Mouse (Mus musculus) embryonic facial prominence, embryonic 14.5 days (tissue): Measurements from ENCODE around the gene Lgi1. TPM values are rescaled to one million over a fixed set of nuclear protein-coding genes. Genes with fewer than 3 reads are reported as not detected.

Source experiments
- ATAC-seq: fragments of 200-750 bp; cut with Nextera tagmentation; 2 replicates; pipeline ENCODE4 v1.8.0; 2017; ENCODE audit warnings: low read depth, moderate number of reproducible peaks, moderate TSS enrichment
- DNase-seq: peaks from one replicate; pipeline ENCODE4 v3.0.0-alpha.2; 2015; ENCODE audit warnings: low spot score
- H3K27ac ChIP-seq: fragments of 300-500 bp; sonication (generic); replicated peaks from 2 replicates; pipeline ENCODE4 v1.5.1; 2014; ENCODE audit warnings: low read depth, mild to moderate bottlenecking, low read length, moderate library complexity
- H3K27me3 ChIP-seq: fragments of 300-500 bp; sonication (generic); replicated peaks from 2 replicates; pipeline ENCODE4 v1.6.1; 2014; ENCODE audit warnings: low read length; ENCODE audit not compliant: control insufficient read depth, insufficient read depth
- H3K36me3 ChIP-seq: fragments of 300-500 bp; sonication (generic); 2 replicates; pipeline ENCODE4 v1.6.1; 2014; ENCODE audit warnings: low read length, mixed read lengths; ENCODE audit not compliant: control insufficient read depth, insufficient read depth
- H3K4me1 ChIP-seq: fragments of 300-500 bp; sonication (generic); 2 replicates; pipeline ENCODE4 v1.6.1; 2014; ENCODE audit warnings: antibody characterized with exemption, low read length; ENCODE audit not compliant: control insufficient read depth, insufficient read depth
- H3K4me2 ChIP-seq: fragments of 300-500 bp; sonication (generic); 2 replicates; pipeline ENCODE4 v1.6.1; 2014; ENCODE audit warnings: low read depth, mild to moderate bottlenecking, low read length, moderate library complexity, mixed read lengths
- H3K4me3 ChIP-seq: fragments of 300-500 bp; sonication (generic); 2 replicates; pipeline ENCODE4 v1.5.1; 2014; ENCODE audit warnings: low read depth, mild to moderate bottlenecking, low read length
- H3K9ac ChIP-seq: fragments of 300-500 bp; sonication (generic); 2 replicates; pipeline ENCODE4 v1.6.1; 2014; ENCODE audit warnings: low read depth, mild to moderate bottlenecking, low read length, moderate library complexity, mixed read lengths
- H3K9me3 ChIP-seq: fragments of 300-500 bp; sonication (generic); 2 replicates; pipeline ENCODE4 v1.6.1; 2016; ENCODE audit warnings: low read length; ENCODE audit not compliant: control insufficient read depth
- WGBS: fragments of 180-500 bp; shearing (Covaris S2); extraction: QIAGEN DNeasy Blood & Tissue Kit; methylation state at CpG from one replicate; pipeline ENCODE4 v1.1.7; 2014; 5-methylcytosine and 5-hydroxymethylcytosine counted together
- polyA plus RNA-seq: library from polyadenylated mRNA; unstranded; fragments of >200 nt; fragmentation: Nextera tagmentation; extraction: Ambion mirVana; gene quantifications from 2 replicates; pipeline ENCODE4 v1.2.1, GENCODE M21; 2014

The Lgi1 gene
- polyA plus RNA-seq, 1 experiment from 2014 or later = 5.9 TPM

GRCm38 (mm10) chr19:38315099-38315498 is 50.8 kb downstream of the Lgi1 start:
- H3K9ac ChIP-seq = no peak overlapping the region
- ATAC-seq (no peak), DNase-seq (no peak)
- no peaks in the 10 kb centered on the region for H3K27me3 ChIP-seq
- H3K9me3 ChIP-seq = 0 out of 2 replicates have a peak, but pooled peaks cover 5% of the 10 kb centered on the region
- 86% methylated on average over 7 of the region's 7 CpGs for WGBS
- no peaks in the 10 kb centered on the region for H3K36me3 ChIP-seq
- no peak overlapping the region for H3K4me3 ChIP-seq
- H3K4me1 ChIP-seq = no peaks in the 10 kb centered on the region
- no peak overlapping the region for H3K27ac ChIP-seq
- no peak overlapping the region for H3K4me2 ChIP-seq

DNA sequence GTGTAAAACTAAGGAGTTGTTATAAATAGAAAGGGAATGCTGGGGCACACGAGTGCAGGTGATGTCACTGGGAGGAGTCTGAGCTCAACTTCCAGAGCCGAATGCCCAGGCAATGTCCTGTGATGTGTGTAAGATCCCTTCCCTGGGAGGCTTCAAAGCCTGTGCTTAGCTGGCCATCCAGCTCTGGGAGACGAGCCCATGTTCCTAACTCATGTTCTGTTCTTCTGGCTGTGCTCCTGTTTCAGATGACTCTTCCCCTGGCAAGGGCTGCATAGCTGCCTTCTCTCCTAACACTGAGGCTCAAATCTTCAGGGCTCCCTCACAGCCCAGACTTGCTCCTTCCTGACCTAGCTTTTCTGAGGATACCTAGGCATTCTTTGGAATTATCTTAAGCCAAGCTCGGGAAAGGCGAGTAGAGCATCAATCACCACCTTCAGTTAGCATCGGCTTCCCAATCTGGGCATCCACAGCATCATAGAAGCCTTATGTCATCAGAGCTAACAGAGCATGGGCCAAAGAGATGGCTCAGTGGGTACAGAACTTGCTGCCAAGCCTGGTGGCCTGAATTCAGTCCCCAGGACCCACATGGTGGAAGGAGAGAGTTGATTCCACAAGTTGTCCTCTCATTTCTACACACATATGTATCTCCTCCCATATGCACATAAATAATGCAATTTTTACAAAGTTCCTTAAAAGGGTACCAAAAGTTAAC is 52.4 kb downstream of the Lgi1 start:
- H3K9ac ChIP-seq = no peak overlapping the region
- H3K36me3 ChIP-seq = no peaks in the 10 kb centered on the region
- no peak for DNase-seq
- no peak for ATAC-seq
- 78% methylated on average over 6 of the region's 6 CpGs for WGBS
- 0 out of 2 replicates have a peak, but pooled peaks cover 5% of the 10 kb centered on the region for H3K9me3 ChIP-seq
- no peak overlapping the region for H3K4me2 ChIP-seq
- H3K4me1 ChIP-seq = no peaks in the 10 kb centered on the region
- H3K27ac ChIP-seq = no peak overlapping the region
- H3K4me3 ChIP-seq = no peak overlapping the region
- H3K27me3 ChIP-seq = no peaks in the 10 kb centered on the region

DNA sequence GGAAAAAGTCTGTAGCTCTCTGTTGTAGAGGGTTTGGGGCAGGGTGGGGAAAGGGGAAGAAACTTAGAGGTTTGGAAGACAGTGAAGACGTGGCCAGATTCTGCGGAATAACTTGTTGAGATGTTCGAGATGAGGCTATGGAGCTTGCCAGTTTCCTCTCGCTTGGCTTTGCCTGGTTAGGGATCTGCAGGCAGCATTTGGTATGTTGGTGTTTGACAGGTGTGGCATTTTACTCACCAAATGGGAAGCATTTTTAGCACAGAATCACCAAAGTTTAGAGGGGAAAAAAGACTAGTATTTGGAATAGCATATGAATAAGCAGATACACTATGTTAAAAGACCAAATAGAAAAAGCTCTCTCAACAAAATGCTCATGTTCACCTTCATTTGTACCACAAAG is 54.0 kb downstream of the Lgi1 start:
- ATAC-seq (no peak), DNase-seq (no peak)
- no peaks in the 10 kb centered on the region for H3K36me3 ChIP-seq
- no peak overlapping the region for H3K4me3 ChIP-seq
- no peaks in the 10 kb centered on the region for H3K27me3 ChIP-seq
- no peak overlapping the region for H3K9ac ChIP-seq
- H3K9me3 ChIP-seq = 0 out of 2 replicates have a peak, but pooled peaks cover 5% of the 10 kb centered on the region
- no peak overlapping the region for H3K4me2 ChIP-seq
- no peak overlapping the region for H3K27ac ChIP-seq
- H3K4me1 ChIP-seq = no peaks in the 10 kb centered on the region
- WGBS = 84% methylated on average over 4 of the region's 4 CpGs

GRCm38 (mm10) chr19:38319168-38319567 is 54.8 kb downstream of the Lgi1 start:
- Histone ChIP-seq H3K4me2 (no peak overlapping the region), H3K36me3 (no peaks in the 10 kb centered on the region), H3K27ac (no peak overlapping the region), H3K27me3 (no peaks in the 10 kb centered on the region), H3K4me1 (no peaks in the 10 kb centered on the region), H3K9me3 (0 out of 2 replicates have a peak, but pooled peaks cover 5% of the 10 kb centered on the region), H3K9ac (no peak overlapping the region), H3K4me3 (no peak overlapping the region)
- DNase-seq (no peak), ATAC-seq (no peak)
- WGBS = 84% methylated on average over 4 of the region's 4 CpGs

DNA sequence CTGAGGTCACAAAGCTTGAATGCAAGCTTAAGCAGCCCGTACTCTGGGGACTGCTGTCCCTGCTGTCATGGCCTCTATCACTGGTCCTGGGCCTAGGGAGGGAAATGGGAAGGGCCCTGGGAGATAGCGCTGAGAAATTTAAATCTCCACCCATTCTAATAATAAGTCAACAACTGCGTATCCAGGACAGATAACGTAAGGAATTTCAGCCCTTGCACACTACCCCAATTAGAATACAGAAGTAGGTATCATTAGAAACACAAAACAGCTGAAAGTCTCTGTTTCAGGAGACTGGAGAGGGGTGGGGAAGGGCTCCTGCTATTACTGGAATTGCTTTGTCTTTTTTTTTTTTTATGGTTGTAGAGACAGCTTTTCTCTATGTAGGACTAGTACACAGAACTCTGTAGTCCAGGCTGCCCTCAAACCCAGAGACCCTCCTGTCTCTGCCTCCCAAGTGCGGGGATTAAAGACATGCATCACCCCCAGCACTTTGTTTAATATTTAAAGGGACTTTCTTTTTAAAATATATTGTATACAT is 56.4 kb downstream of the Lgi1 start:
- Histone ChIP-seq H3K4me2 (no peak overlapping the region), H3K4me1 (no peaks in the 10 kb centered on the region), H3K4me3 (no peak overlapping the region), H3K36me3 (no peaks in the 10 kb centered on the region), H3K9ac (no peak overlapping the region), H3K27me3 (no peaks in the 10 kb centered on the region), H3K9me3 (0 out of 2 replicates have a peak, but pooled peaks cover 5% of the 10 kb centered on the region), H3K27ac (no peak overlapping the region)
- DNase-seq (no peak), ATAC-seq (no peak)
- 78% methylated on average over 5 of the region's 5 CpGs for WGBS

DNA sequence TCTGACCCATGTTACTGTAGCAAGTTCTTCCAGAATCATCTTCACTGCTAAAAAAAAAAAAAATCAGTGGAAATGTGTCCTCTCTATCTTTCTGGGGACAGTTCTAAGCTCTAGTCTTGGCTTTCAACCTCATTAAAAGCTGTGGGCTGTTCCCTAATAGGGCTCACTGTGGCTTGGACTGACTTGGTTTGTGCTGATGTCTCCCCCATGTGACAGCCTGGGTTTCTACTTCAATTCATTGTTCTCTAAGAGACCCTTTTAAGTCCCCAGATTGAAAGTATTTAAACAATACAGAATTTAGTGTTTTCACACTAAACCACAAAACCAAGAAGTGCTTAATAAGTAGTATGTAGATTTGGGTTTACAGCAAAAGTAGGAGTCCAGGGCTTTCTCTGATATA is 59.4 kb downstream of the Lgi1 start:
- Histone ChIP-seq H3K9ac (no peak overlapping the region), H3K27ac (no peak overlapping the region), H3K27me3 (no peaks in the 10 kb centered on the region), H3K36me3 (no peaks in the 10 kb centered on the region), H3K4me2 (no peak overlapping the region), H3K9me3 (no peaks in the 10 kb centered on the region), H3K4me1 (no peaks in the 10 kb centered on the region), H3K4me3 (no peak overlapping the region)
- ATAC-seq (no peak), DNase-seq (no peak)

DNA sequence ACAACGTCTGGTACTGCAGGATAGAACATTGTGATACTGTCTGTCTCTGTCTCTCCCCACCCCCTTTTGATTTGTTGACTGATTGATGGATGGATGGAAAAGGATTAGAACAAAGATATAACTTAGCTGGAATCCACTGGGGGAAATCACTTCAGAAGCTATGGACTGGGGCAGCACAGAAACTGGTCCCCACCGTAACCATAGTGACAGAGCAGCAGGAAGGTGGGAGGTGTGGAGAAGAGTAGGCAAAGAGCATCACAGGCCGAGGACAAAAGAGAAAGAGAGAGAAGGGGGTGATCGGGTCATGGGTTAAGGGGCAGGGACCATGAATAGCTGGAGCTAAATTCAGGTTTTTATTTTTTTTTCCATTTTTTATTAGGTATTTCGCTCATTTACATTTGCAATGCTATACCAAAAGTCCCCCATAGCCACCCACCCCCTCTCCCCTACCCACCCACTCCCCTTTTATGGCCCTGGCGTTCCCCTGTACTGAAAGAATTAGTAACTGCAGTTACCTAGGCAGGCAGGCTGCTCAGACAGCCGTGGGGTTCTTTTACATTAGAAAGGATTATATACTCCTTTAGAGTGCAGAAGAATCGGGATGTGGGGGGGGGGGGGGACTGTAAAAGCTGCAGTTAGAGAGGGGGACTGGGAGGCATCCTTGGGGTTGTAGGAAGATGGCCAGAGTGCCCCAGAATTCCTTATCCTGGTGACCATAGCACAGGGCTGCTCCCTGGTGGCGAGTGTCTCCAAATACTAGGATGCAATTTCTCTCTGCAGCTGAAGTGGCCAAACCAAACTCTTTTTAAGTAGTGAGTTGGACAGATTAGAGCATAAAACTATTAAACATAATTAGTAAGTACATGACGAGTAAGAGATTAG is 60.1 kb downstream of the Lgi1 start:
- no peaks in the 10 kb centered on the region for H3K27me3 ChIP-seq
- H3K9ac ChIP-seq = no peak overlapping the region
- no peak overlapping the region for H3K27ac ChIP-seq
- WGBS = 33% methylated on average over 10 of the region's 10 CpGs
- no peaks in the 10 kb centered on the region for H3K36me3 ChIP-seq
- H3K4me2 ChIP-seq = no peak overlapping the region
- no peak overlapping the region for H3K4me3 ChIP-seq
- no peaks in the 10 kb centered on the region for H3K9me3 ChIP-seq
- no peaks in the 10 kb centered on the region for H3K4me1 ChIP-seq
- ATAC-seq (no peak), DNase-seq (peak; percentile 22)

- DNase-seq (no peak), ATAC-seq (no peak)
- H3K4me3 ChIP-seq = no peak overlapping the region
- H3K4me2 ChIP-seq = no peak overlapping the region
- no peaks in the 10 kb centered on the region for H3K4me1 ChIP-seq
- H3K9me3 ChIP-seq = no peaks in the 10 kb centered on the region
- 49% methylated on average over 4 of the region's 4 CpGs for WGBS
- no peaks in the 10 kb centered on the region for H3K27me3 ChIP-seq
- no peak overlapping the region for H3K9ac ChIP-seq
- no peak overlapping the region for H3K27ac ChIP-seq
- H3K36me3 ChIP-seq = no peaks in the 10 kb centered on the region
Observed at GRCm38 (mm10) chr19:38325029-38325398, 60.7 kb downstream of the Lgi1 start.
